Mouse (Mus musculus) ES-E14 (cell line): ENCODE measurements around the gene Slc25a26. TPM values are rescaled to one million over a fixed set of nuclear protein-coding genes. Genes with fewer than 3 reads are reported as not detected.

Experiments used
- DNase-seq: peaks from one replicate; pipeline ENCODE4 v3.0.0-alpha.2; 2013; ENCODE audit warnings: low read depth, low spot score
- H3K27ac ChIP-seq: 2 replicates; pipeline ENCODE4 v1.5.1; 2012; ENCODE audit warnings: low read depth, mild to moderate bottlenecking, low read length, moderate library complexity, mixed read lengths; ENCODE audit not compliant: poor library complexity, insufficient read depth, severe bottlenecking
- H3K36me3 ChIP-seq: 2 replicates; pipeline ENCODE4 v1.6.1; 2012; ENCODE audit warnings: mild to moderate bottlenecking, low read length, moderate library complexity, mixed read lengths; ENCODE audit not compliant: control insufficient read depth, poor library complexity, insufficient read depth, severe bottlenecking
- H3K4me1 ChIP-seq, 2 experiments: fragments of 150-350 bp in 1 of 2; sonication (generic) in 1 of 2; 2 replicates each; pipeline ENCODE4 v1.6.1; 2012; ENCODE audit warnings: low read length in 2 of 2, mild to moderate bottlenecking in 1 of 2, mixed read lengths in 1 of 2; ENCODE audit not compliant: control insufficient read depth in 2 of 2, insufficient read depth in 2 of 2, poor library complexity in 1 of 2
- H3K4me3 ChIP-seq, 2 experiments: fragments of 150-350 bp in 1 of 2; sonication (generic) in 1 of 2; 2 replicates each; pipeline ENCODE4 v1.5.1; 2012; ENCODE audit warnings: low read length in 2 of 2, low read depth in 1 of 2, mild to moderate bottlenecking in 1 of 2, mixed read lengths in 1 of 2; ENCODE audit not compliant: insufficient read depth in 1 of 2, poor library complexity in 1 of 2, severe bottlenecking in 1 of 2
- H3K9ac ChIP-seq: 2 replicates; pipeline ENCODE4 v1.6.1; 2012; ENCODE audit warnings: low read depth, mild to moderate bottlenecking, low read length, mixed read lengths; ENCODE audit not compliant: poor library complexity, insufficient read depth, severe bottlenecking
- H3K9me3 ChIP-seq: fragments of 150-350 bp; sonication (generic); 2 replicates; pipeline ENCODE4 v1.6.1; 2012; ENCODE audit warnings: low read depth, mild to moderate bottlenecking, low read length; ENCODE audit not compliant: control insufficient read depth, insufficient read depth
- CHD2 ChIP-seq: IDR thresholded peaks from 2 replicates; pipeline ENCODE4 v1.6.1; 2014; ENCODE audit warnings: mild to moderate bottlenecking, low read depth, low read length, inconsistent platforms
- HCFC1 ChIP-seq: IDR thresholded peaks from 2 replicates; pipeline ENCODE4 v1.6.1; 2012; ENCODE audit warnings: low read length, inconsistent platforms, borderline replicate concordance; ENCODE audit not compliant: insufficient read depth
- MAFK ChIP-seq: IDR thresholded peaks from 2 replicates; pipeline ENCODE4 v1.6.1; 2014; ENCODE audit warnings: mild to moderate bottlenecking, low read depth, low read length, inconsistent platforms; ENCODE audit not compliant: insufficient read depth
- ZC3H11A ChIP-seq: IDR thresholded peaks from 2 replicates; pipeline ENCODE4 v1.6.1; 2012; ENCODE audit warnings: low read depth, mild to moderate bottlenecking, inconsistent platforms, low read length, borderline replicate concordance
- ZNF384 ChIP-seq: IDR thresholded peaks from 2 replicates; pipeline ENCODE4 v1.6.1; 2012; ENCODE audit warnings: low read depth, low read length, inconsistent platforms
- in situ Hi-C, 2 experiments: fragments of 600-800 bp; cut with MboI; formaldehyde crosslinking; loops; one replicate each; pipeline ENCODE4 v1.15.1; 2025; ENCODE audit warnings: low sequenced_read_pairs in 2 of 2, inconsistent platforms in 1 of 2; ENCODE audit not compliant: unreplicated experiment in 2 of 2
- total RNA-seq: library from RNA; depleted of rRNA; stranded (reverse); fragments of 300-350 nt; gene quantifications from 2 replicates; pipeline ENCODE4 v1.2.3, GENCODE M21; 2012

The Slc25a26 gene
- total RNA-seq, 1 experiment, result 9.8 TPM

- no peak for TF ChIP-seq ZC3H11A
- peak; percentile 71 for TF ChIP-seq MAFK
- H3K9ac ChIP-seq, result no peak overlapping the region
- no peak for DNase-seq
These were observed 88.2 kb downstream of the Slc25a26 start for GRCm38 (mm10) chr6:94588365-94588764.

GRCm38 (mm10) chr6:94592243-94592642 is 92.1 kb downstream of the Slc25a26 start:
- Histone ChIP-seq H3K27ac (no peak overlapping the region), H3K4me3 (no peak overlapping the region), H3K4me1 (peaks cover 2 to 6% of the 10 kb centered on the region in 2 experiments; a peak in 1 of 4 replicates), H3K9me3 (no peaks in the 10 kb centered on the region), H3K36me3 (no peaks in the 10 kb centered on the region; the same call in 1 of the 2 replicates), H3K9ac (no peak overlapping the region)
- TF ChIP-seq CHD2 (no peak), HCFC1 (no peak), MAFK (0 out of 2 replicates have a peak, but pooled peaks have one; percentile 37), ZNF384 (no peak), ZC3H11A (no peak)
- DNase-seq, result no peak
- in situ Hi-C loops, result no loop called here

More at GRCm38 (mm10) chr6:94588365-94588764, 88.2 kb downstream of the Slc25a26 start:
- Histone ChIP-seq H3K9me3 (no peaks in the 10 kb centered on the region), H3K27ac (no peak overlapping the region), H3K4me1 (0 out of 4 replicates have a peak, but pooled peaks cover 0 to 2% of the 10 kb centered on the region in 2 experiments), H3K36me3 (no peaks in the 10 kb centered on the region), H3K4me3 (no peak overlapping the region)
- in situ Hi-C loops, result no loop called here

GRCm38 (mm10) chr6:94592710-94593109 is 92.6 kb downstream of the Slc25a26 start:
- Histone ChIP-seq H3K4me3 (no peak overlapping the region), H3K27ac (no peak overlapping the region)
- in situ Hi-C loops, result no loop called here

GRCm38 (mm10) chr6:94594096-94594665 is 94.0 kb downstream of the Slc25a26 start:
- Histone ChIP-seq H3K9me3 (no peaks in the 10 kb centered on the region), H3K9ac (no peak overlapping the region), H3K36me3 (no peaks in the 10 kb centered on the region; the same call in 1 of the 2 replicates), H3K4me1 (peaks cover 2 to 9% of the 10 kb centered on the region in 2 experiments; a peak in 1 of 4 replicates), H3K4me3 (no peak overlapping the region), H3K27ac (no peak overlapping the region)
- DNase-seq, result no peak
- in situ Hi-C loops, result no loop called here
- TF ChIP-seq ZNF384 (no peak), HCFC1 (no peak), MAFK (no peak), ZC3H11A (no peak), CHD2 (no peak)

More at GRCm38 (mm10) chr6:94592710-94593109, 92.6 kb downstream of the Slc25a26 start:
- TF ChIP-seq CHD2 (no peak), ZC3H11A (no peak), MAFK (no peak), ZNF384 (no peak), HCFC1 (no peak)
- DNase-seq, result no peak
- H3K9me3 ChIP-seq, result no peaks in the 10 kb centered on the region
- peaks cover 2 to 6% of the 10 kb centered on the region in 2 experiments; a peak in 1 of 4 replicates for H3K4me1 ChIP-seq
- no peak overlapping the region for H3K9ac ChIP-seq
- H3K36me3 ChIP-seq, result no peaks in the 10 kb centered on the region; the same call in 1 of the 2 replicates

- no peak overlapping the region for H3K27ac ChIP-seq
- no peak overlapping the region for H3K4me3 ChIP-seq
- TF ChIP-seq MAFK (no peak), ZC3H11A (no peak)
- no peaks in the 10 kb centered on the region; the same call in 1 of the 2 replicates for H3K36me3 ChIP-seq
- in situ Hi-C loops, result no loop called here
- no peaks in the 10 kb centered on the region for H3K9me3 ChIP-seq
- H3K9ac ChIP-seq, result no peak overlapping the region
- H3K4me1 ChIP-seq, result peaks cover 2 to 10% of the 10 kb centered on the region in 2 experiments; a peak in 1 of 4 replicates
- DNase-seq, result no peak
These were observed 94.6 kb downstream of the Slc25a26 start for GRCm38 (mm10) chr6:94594711-94595110.
